Mouse (Mus musculus): Measurements from ENCODE around the gene Ccn2.

GRCm38 (mm10) chr10:24634288-24634687, 39.0 kb downstream of the Ccn2 start:
- TF ChIP-seq NELFE (IDR thresholded peaks at IDR 0.05; ENCODE audit: low read depth, low read length) (no peak), GABPA (IDR thresholded peaks at IDR 0.05; ENCODE audit: insufficient replicate concordance, low read depth, low read length) (no peak), POLR2A (IDR thresholded peaks at IDR 0.05; ENCODE audit: low read depth, low read length) (no peak), USF1 (IDR thresholded peaks at IDR 0.05; ENCODE audit: low read depth, low read length) (no peak), TCF12 (IDR thresholded peaks at IDR 0.05; ENCODE audit: low read depth, low read length) (no peak), E2F4 (IDR thresholded peaks at IDR 0.05; ENCODE audit: insufficient replicate concordance, low read depth, low read length) (no peak), EP300 (IDR thresholded peaks at IDR 0.05; ENCODE audit: low read length) (no peak), ZC3H11A (IDR thresholded peaks at IDR 0.05; ENCODE audit: low read depth, low read length) (no peak), MXI1 (IDR thresholded peaks at IDR 0.05; ENCODE audit: low read depth, low read length) (no peak), MAX (IDR thresholded peaks at IDR 0.05; ENCODE audit: low read length) (no peak), CHD2 (IDR thresholded peaks at IDR 0.05; ENCODE audit: low read length) (no peak), CTCF (conservative IDR thresholded peaks at IDR 0.05 in 1 of 2, IDR thresholded peaks at IDR 0.05 in 1 of 2; ENCODE audit: low read depth in 2 of 2, low read length in 2 of 2) (no peak)
